Mouse (Mus musculus) CD4-positive, CD25-positive, alpha-beta regulatory T cell, adult 4 months (primary cell): Measurements from ENCODE around the gene Prss23. TPM values are rescaled to one million over a fixed set of nuclear protein-coding genes. Genes with fewer than 3 reads are reported as not detected.

Experiments used
- ATAC-seq: one replicate; pipeline ENCODE4 v1.8.0; 2017
- polyA plus RNA-seq, 2 experiments: library from polyadenylated mRNA; unstranded; fragments of 100-300 nt; shearing (Covaris generic); gene quantifications; one replicate each; pipeline ENCODE4 v1.2.1; 2017

The Prss23 gene
- polyA plus RNA-seq, 2 experiments from 2014 or later = not detected

DNA sequence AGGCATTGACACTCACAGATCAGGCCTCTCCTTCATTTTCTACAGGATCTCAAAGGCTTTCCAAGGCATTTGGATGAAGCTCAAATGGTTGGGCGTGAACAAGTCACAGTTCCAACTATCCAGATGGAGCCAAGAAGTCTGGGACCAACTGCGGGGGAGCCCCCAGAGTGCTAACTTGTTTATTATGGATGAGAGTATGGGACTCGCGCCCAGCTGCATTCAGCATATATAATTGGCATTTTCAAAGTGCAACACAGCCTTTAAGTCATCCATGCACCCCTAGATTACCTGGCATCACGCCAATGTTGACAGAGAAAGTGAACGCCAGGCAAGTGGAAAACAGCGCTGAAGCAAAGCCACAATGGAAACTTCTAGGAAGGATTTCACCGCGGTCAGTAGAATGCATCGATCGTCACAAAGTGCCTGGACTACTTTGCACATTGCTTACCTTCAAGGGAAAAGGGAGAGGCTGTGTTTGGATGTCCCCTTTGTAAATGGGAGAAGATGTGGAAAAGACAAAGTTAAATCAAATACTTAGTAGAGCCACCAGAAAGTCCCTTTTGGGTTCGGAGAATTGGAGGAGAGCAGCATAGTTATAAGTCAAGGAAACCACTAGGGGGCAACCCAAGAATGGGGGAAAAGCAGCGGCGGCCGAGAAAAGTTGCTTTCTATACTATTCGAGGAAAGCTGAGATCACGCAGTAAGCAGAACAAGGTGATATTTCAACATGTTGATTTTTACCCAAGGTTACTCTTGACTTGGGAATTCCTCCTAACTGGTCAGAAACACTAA is 27.3 kb downstream of the Prss23 start:
- ATAC-seq = peak; percentile 71

DNA sequence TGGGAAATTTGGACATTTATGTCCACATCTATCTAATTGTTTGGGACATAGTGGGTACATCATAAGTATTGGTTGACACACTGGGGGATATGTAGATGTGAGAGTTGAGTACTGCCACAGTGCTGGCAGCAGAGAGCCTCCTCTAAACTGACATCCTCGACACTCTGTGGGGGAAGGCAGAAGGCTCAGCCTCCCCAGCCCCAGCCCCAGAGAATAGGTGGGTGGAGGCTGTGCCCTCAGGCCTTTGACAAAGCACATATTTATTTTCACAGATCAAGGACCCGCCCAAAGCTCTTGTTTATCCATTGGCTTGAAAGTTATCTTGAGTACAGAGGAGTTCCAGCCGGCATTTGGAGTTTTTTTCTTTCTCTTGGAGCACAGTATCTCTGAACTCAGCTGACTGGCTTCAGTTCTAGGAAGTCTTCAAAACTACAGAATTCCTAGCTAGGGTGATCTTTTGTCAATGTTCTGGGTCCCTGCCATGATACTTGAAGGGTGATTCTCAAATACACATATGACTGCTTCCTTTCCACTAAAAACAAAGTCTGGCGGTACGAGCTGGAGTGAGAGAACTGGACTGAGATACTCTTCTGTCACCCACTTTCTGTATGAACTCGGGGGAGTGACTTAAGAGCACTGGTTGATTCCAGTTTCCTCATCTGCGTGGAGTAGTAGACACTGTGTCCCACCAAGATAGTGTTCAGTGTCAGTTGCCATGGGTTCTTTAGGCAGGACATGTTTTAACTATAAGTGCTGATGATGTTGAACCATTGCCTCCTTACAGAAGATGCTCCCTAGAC is 43.0 kb downstream of the Prss23 start:
- ATAC-seq = no peak

DNA sequence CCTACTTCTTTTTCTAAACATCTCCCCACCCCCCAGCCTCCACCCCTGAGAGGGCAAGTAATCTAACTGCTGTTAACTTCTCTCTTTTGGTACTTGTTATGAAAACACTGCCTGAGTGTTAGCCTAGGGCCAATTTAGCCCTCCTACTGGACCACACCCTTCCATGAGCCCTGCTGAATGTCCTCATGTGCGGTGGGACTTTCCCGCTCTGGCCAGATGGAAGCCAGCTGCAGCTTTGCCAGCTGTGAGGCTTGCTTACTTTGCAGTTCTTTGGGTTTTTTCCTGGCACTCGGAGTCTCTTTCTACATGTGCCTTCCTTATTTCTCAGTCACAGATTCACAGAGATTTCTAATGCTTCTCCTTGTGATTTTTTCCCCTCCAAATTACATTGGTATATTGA is 45.3 kb downstream of the Prss23 start:
- no peak for ATAC-seq

DNA sequence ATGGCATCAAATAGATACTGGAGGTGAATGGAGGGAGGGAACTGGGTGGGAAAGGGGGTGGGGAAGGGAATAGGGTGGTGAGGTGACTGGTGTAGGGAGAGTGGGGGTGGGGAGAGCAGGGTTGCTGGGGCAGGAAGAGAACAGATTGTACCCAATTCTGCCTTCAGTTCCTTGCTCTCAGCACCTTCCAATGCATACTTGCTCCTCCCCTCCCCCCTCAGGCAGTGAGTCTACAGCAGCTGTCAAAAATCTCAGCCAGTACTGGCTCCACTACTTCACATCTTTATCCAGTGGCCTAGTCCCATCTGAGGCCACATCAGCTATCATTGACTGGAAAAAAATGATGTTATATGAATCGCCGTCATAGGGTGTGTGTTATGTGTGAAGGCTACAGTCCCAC is 48.5 kb downstream of the Prss23 start:
- no peak for ATAC-seq

DNA sequence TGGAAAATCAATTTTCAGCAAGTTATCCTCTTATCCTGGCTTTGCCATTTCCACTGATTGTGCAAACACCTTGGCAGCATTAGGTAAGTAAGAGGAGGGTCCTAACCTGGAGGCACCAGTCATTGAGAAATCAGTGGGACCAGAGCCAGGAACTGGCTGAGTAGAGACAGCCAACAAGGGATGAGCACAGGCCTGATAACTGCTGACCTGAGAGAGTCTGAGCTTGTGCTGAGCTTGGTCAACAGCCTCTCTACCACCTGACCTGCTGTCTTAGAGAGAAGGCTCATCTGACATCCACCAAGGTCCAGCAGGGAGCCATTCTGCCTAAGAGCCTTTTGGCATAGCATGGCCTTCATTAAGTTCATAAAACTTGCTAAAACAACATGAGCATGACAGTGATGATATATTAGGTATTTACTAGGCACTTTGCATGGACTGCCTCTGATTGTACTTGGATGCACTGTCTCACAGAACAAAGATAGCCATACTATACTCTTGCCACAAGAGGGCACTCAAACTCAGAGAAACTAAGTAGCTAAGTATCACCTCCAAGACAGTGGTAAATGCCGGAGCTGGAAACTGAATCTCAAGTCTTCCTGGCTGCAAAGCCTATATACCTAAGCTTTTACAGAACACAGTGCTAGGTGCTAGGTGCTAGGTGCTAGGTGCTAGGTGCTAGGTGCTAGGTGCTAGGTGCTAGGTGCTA is 49.5 kb downstream of the Prss23 start:
- ATAC-seq = peak; percentile 41

DNA sequence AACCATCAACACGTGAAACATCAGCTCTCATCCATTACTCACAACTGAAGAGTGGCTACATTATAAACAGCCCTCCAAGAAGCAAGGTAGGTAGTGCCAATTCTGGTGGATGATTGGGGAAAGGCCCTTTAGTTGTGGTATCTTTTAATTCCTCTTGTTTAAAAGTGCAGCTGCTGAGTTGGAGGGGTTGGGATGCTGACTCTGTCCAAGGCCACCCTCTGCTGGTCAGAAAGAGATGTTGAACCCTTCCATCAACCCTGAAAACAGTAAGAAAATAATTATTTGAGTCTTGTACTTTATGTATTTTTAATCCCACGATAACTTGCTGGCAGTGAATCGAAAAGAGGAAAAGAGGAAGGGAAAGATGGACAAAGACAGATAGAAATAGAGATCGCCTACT is 53.5 kb downstream of the Prss23 start:
- no peak for ATAC-seq

DNA sequence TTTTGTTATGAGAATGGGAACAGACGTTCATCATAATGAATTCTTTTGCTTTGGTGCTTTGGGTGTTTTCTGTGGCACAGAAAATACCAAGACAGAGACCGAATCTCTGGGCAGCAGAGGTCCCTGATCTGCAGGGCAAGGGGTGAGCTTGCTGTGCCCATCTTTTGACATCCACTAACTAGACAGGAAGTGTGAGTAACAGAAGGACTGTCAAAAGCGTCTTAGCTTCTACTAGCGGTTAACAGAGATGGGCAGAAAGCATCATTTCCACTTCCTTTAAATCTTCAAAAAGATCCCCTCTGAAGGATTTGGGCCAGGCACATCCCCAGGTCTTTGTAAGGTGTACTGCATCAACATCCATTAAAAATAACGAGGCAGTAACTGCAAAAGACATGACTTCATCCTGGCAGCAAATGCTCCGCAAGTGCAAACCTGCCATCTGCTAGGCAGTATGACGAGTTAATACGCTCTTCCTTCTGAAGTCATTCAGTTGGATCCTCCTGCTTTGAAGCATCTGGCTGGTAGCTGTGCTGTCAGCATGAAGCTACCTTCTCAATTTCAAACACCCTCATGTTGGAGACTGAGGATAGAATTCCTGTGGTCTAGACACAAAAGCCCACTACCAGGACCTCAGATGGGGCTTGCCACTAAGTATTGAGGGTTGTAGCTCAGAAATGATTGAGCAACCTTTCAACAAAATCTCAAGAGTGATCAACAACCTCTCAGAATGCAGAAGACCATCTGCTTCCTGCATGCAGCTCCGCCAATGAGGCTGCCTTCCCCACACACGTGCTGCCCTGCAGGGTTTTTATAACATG is 63.0 kb downstream of the Prss23 start:
- no peak for ATAC-seq

DNA sequence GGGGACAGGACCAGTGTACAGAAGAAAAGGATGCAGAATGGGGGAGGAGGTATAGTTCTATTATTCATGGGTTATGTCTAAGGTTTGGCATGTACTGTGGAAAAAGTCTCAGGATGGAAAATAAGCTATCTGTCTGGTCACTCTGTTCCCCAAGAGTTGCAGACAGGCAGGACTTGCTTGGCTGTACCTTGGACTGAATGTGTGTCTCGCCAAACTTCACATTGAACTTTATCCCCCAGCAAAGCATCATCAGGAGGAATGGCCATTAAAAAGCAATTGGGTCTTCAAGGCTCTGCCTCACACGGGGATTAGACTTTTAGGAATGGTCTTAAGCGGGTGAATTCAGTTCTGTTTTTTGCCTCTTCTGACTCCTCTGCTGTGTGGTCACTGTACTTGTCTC is 63.7 kb downstream of the Prss23 start:
- no peak for ATAC-seq

DNA sequence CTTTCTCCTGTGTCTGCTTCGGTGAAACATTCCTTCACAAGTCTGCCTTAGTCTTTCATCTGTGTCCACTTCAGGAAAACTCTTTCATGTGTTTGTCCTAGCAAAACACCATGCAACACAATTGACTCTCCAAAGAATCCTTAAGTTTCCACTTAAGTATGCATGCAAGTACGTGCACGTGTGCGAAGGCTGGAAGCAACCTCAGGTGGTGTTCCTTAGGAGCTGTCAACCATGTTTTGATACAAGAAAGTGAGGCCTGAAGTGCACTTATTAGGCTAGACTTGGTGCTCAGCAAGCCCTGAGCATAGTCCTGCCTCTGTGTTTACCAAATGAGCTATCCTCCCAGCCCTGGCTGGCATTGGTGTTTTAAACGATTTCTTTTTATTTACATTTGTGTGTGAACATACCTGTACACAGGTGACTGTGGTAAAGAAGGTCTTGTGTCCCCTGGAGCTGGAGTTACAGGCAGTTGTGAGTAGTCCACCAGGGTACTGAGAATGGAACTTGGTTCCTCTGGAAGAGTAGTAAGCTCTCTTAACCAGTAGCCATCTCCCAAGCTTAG is 64.3 kb downstream of the Prss23 start:
- no peak for ATAC-seq

DNA sequence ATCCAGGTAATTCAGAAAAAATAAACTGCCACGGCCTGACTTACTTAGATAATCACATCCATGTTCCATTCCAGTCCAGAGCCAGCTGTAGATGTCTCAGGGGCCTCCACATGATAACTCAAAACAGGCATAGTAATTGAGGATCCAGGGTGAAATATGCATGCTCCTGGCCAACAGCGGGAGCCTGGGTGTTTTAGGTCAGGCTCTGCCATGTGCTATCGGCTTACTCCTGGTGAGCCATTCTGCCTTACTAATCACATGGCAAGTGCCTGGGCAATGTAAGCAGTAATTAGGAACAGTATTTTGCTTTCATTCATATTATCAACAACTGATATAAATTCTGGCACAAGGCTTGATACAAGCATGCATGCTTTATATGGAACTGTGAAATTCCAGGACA is 65.6 kb downstream of the Prss23 start:
- no peak for ATAC-seq

DNA sequence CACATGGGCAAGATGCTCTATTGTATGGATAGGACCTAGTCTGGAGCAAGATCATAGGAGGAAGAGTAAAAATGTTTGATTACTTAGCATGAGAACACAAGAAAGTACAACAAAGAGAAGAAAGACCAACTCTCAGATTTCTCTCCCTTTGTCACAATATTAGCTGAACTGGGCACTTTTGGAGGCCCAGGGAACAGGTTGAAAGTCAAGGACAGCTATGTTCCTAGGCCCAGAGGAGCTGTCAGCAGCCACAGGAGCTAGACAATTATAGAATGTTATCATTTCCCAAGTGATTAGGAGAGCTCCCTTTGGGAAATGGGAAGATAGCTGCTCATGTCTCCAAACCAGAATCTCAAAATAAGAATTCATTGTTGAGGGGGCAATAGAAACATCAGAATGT is 66.1 kb downstream of the Prss23 start:
- ATAC-seq = no peak

DNA sequence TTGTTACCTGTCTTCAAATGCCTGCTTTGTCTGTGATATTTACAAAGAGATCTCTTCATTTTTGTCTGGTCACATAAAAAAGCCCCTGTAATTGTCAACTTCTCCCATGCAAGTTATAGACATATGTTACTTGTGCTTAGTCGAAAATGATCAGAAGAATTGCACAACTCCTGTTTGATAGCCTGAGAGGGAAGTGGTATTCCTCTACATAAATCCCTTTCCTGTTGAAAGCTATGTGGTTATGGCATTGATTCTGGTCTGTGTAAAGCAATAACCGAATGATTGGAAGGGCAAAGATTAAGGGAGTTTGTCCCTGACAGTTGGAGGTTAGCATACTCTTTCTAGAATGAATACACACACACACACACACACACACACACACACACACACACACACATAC is 67.3 kb downstream of the Prss23 start:
- no peak for ATAC-seq

Other genes starting within 250 kb of the Prss23 start
- gene Tmem135, start 123.0 kb downstream of the Prss23 start, polyA plus RNA-seq = 10 to 100 TPM; 20.0 to 25.4 TPM
- gene Fzd4, start 122.8 kb downstream of the Prss23 start, polyA plus RNA-seq = not detected
- under 1 TPM in 1 of 2 experiments, not detected in 1; 0.11 TPM for gene Me3, start 105.2 kb upstream of the Prss23 start, polyA plus RNA-seq